Mouse (Mus musculus): ENCODE measurements at regions not wholly inside any gene's neighbourhood (a gene's known extent, or its start where the extent isn't known, plus 50 kb on each side); places are given as distances from the start of the nearest gene placed in this dataset.

DNA sequence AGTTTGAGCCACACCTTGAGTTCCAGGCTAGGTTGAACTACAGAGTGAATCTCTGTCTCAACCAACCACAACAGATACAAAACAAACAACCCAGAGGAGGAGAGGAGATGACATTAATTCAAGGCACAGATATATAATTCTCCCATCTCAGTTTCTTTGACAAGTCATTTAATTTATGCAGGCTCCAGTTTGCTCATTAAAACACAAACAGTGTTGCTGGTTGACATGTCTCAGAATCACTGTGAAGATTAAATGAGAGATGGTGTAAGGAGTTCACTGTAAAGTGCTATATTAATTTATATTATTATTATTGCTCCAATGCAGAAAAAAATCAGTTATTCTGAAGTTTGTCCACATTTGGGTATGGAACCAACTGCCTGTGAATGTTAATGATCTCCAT, 134.4 kb downstream of the Edem1 start:
- no peaks in the 10 kb centered on the region for H3K4me1 ChIP-seq (replicated peaks; ENCODE audit: control insufficient read depth, insufficient read depth, low read length)
- no peaks in the 10 kb centered on the region for H3K9me3 ChIP-seq (ENCODE audit: control insufficient read depth, low read length)
- no peak overlapping the region for H3K27ac ChIP-seq (ENCODE audit: low read depth, low read length)
- no peaks in the 10 kb centered on the region for H3K36me3 ChIP-seq (ENCODE audit: control insufficient read depth, insufficient read depth, low read length)
- no peak overlapping the region for H3K4me2 ChIP-seq (ENCODE audit: low read depth, low read length, severe bottlenecking)
- no peak for DNase-seq (ENCODE audit: low spot score)
- no peak for ATAC-seq (replicated peaks; ENCODE audit: low FRiP score)
- no peak overlapping the region for H3K4me3 ChIP-seq (ENCODE audit: low read depth, low read length)
- H3K9ac ChIP-seq (ENCODE audit: low read length), result no peak overlapping the region
- no peaks in the 10 kb centered on the region for H3K27me3 ChIP-seq (ENCODE audit: control insufficient read depth, insufficient read depth, low read length)

DNA sequence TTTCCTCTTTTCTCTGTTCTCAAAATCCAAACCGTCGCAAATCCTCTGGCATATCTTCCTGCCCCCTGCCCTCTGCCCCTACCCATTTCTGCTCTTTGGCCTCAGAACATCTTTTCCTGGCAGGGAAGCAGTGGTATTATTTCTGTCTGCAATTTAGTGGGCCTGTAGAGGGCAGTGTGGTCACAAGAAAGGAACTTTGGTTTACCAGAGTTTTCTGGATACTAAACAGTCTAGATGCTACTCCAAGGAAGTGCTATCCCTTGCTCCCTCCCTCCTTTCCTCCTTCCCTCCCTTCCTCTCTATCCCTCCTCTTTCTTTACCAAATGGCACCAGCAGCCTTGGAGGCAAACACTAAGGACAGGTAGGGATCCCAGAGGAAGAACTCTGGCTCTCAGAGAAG, 134.9 kb downstream of the Edem1 start:
- peak; percentile 57 for DNase-seq (ENCODE audit: low spot score)
- peak; percentile 58; the same call in 1 of the 2 replicates for ATAC-seq (replicated peaks; ENCODE audit: low FRiP score)
- Histone ChIP-seq H3K4me3 (ENCODE audit: low read depth, low read length) (no peak overlapping the region), H3K4me2 (ENCODE audit: low read depth, low read length, severe bottlenecking) (no peak overlapping the region), H3K27ac (ENCODE audit: low read depth, low read length) (no peak overlapping the region), H3K9ac (ENCODE audit: low read length) (no peak overlapping the region), H3K27me3 (ENCODE audit: control insufficient read depth, insufficient read depth, low read length) (no peaks in the 10 kb centered on the region), H3K4me1 (replicated peaks; ENCODE audit: control insufficient read depth, insufficient read depth, low read length) (no peaks in the 10 kb centered on the region), H3K36me3 (ENCODE audit: control insufficient read depth, insufficient read depth, low read length) (no peaks in the 10 kb centered on the region), H3K9me3 (ENCODE audit: control insufficient read depth, low read length) (no peaks in the 10 kb centered on the region)
- WGBS, result 14% methylated on average over 2 of the region's 2 CpGs

DNA sequence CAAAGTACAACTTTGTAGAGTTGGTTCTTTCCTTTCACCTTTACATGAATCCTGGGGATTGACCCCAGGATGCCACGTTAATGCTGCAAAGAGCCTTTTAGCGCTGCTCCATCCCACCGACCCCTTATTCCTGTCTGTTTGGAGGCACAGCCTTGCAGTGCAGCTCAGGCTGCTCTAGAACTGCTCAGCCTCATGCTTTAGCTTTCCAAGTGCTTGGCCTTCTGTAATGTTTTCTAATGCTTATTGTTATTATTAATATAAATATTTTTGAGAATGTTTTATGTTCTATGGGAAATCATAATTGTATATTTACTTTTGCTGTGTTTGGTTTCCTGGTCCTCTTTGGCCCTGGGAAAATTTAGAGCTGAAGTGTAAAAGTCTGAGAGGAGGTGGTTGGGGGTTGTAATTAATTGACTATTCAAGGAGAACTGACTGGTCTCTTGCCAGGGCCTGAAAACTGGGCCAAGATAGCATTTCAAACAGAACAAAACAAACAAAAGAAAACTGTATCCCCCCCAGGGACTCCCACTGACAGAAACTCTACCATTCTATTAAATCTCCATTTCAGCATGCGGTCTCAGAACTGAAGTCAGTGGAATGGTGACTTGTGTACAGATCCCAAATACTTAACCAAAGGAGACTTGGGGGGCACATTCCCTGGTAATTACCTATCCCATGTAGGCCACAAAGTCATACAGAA, 141.2 kb downstream of the Edem1 start:
- Histone ChIP-seq H3K4me1 (replicated peaks; ENCODE audit: control insufficient read depth, insufficient read depth, low read length) (no peaks in the 10 kb centered on the region), H3K9me3 (ENCODE audit: control insufficient read depth, low read length) (no peaks in the 10 kb centered on the region), H3K4me3 (ENCODE audit: low read depth, low read length) (no peak overlapping the region), H3K36me3 (ENCODE audit: control insufficient read depth, insufficient read depth, low read length) (no peaks in the 10 kb centered on the region), H3K27me3 (ENCODE audit: control insufficient read depth, insufficient read depth, low read length) (no peaks in the 10 kb centered on the region), H3K4me2 (ENCODE audit: low read depth, low read length, severe bottlenecking) (no peak overlapping the region), H3K9ac (ENCODE audit: low read length) (no peak overlapping the region), H3K27ac (ENCODE audit: low read depth, low read length) (no peak overlapping the region)
- ATAC-seq (replicated peaks; ENCODE audit: low FRiP score) (no peak), DNase-seq (ENCODE audit: low spot score) (no peak)
- 57% methylated on average over 4 of the region's 4 CpGs for WGBS

DNA sequence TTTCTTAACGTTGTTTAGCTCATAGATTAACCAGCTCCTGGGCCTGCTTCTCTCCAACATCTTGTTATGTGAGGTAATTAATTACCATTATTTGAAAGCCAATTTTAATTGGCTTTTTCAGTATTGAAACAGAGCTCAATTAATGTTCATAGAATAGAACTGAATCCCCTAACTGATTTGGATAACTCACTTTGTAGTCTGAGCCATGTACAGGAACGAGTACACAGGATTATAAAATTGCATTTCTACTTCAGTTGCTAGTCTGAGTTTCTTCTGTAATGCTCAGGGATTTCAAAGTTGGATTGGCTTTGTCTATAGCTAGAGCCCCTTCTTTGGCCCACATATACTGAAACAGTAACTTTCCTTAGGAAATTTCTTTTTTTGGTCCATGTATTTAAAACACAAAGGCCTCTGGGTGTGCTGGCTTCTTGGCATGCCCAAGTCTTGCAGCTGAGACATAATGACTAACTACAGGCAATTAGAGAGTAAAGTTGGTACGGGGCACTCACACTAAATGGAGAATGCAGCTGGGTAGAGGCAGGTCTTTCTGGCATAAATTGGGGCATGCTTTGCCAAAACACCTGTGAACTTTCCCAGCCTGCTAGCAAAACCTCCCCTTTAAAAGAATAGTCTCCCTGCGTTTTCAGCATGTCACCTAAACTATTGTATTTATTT, 143.1 kb downstream of the Edem1 start:
- Histone ChIP-seq H3K4me3 (ENCODE audit: low read depth, low read length) (no peak overlapping the region), H3K27ac (ENCODE audit: low read depth, low read length) (no peak overlapping the region), H3K36me3 (ENCODE audit: control insufficient read depth, insufficient read depth, low read length) (no peaks in the 10 kb centered on the region), H3K9ac (ENCODE audit: low read length) (no peak overlapping the region), H3K9me3 (ENCODE audit: control insufficient read depth, low read length) (no peaks in the 10 kb centered on the region), H3K27me3 (ENCODE audit: control insufficient read depth, insufficient read depth, low read length) (no peaks in the 10 kb centered on the region), H3K4me2 (ENCODE audit: low read depth, low read length, severe bottlenecking) (no peak overlapping the region), H3K4me1 (replicated peaks; ENCODE audit: control insufficient read depth, insufficient read depth, low read length) (no peaks in the 10 kb centered on the region)
- ATAC-seq (replicated peaks; ENCODE audit: low FRiP score), result peak; percentile 57; the same call in 1 of the 2 replicates
- DNase-seq (ENCODE audit: low spot score), result no peak
- 59% methylated on average over 4 of the region's 4 CpGs for WGBS

DNA sequence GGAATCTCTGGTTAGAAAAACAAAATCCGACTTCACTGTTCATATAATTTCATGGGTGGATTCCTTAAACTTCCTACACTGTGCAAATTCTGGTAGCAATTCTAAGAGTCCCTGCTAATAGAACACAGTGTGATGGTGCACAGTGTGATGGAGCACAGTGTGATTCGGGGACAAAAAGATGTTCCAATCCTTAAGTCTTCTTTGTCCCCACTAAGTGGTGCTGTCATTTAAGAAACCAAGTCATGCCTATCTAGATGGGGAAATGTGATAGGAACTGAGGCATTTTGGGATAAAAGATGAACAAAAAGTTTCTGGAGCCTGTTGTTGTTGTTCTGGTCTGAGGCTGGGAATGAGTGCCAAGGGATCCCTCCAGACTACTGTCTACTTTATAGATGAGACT, 145.3 kb downstream of the Edem1 start:
- Histone ChIP-seq H3K4me1 (replicated peaks; ENCODE audit: control insufficient read depth, insufficient read depth, low read length) (no peaks in the 10 kb centered on the region), H3K4me2 (ENCODE audit: low read depth, low read length, severe bottlenecking) (no peak overlapping the region), H3K4me3 (ENCODE audit: low read depth, low read length) (no peak overlapping the region), H3K9me3 (ENCODE audit: control insufficient read depth, low read length) (no peaks in the 10 kb centered on the region), H3K27me3 (ENCODE audit: control insufficient read depth, insufficient read depth, low read length) (no peaks in the 10 kb centered on the region), H3K27ac (ENCODE audit: low read depth, low read length) (no peak overlapping the region), H3K36me3 (ENCODE audit: control insufficient read depth, insufficient read depth, low read length) (no peaks in the 10 kb centered on the region), H3K9ac (ENCODE audit: low read length) (no peak overlapping the region)
- no peak for DNase-seq (ENCODE audit: low spot score)
- ATAC-seq (replicated peaks; ENCODE audit: low FRiP score), result no peak
- 92% methylated on average over 2 of the region's 2 CpGs for WGBS

DNA sequence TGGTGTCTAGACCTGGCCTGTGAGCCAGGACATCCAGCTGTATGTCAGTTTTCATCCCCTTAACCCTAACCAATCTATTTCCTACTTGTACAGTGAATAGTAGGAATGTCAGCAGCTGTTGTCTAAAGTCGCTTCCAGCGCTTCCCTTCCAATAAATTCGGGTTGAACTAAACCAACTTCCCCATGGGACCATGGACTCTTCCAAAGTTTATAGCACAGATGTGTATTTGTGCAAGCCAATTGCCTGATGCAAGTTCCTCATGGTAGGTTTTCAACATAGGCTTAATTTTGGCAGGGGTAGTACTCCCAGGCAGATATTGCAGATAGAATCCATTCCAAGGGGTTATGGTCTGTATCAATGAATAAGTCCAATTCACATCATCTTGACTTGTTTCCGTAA, 161.1 kb downstream of the Edem1 start:
- Histone ChIP-seq H3K27me3 (ENCODE audit: control insufficient read depth, insufficient read depth, low read length) (no peaks in the 10 kb centered on the region), H3K4me2 (ENCODE audit: low read depth, low read length, severe bottlenecking) (no peak overlapping the region), H3K36me3 (ENCODE audit: control insufficient read depth, insufficient read depth, low read length) (no peaks in the 10 kb centered on the region), H3K9ac (ENCODE audit: low read length) (no peak overlapping the region), H3K27ac (ENCODE audit: low read depth, low read length) (no peak overlapping the region), H3K9me3 (ENCODE audit: control insufficient read depth, low read length) (no peaks in the 10 kb centered on the region), H3K4me1 (replicated peaks; ENCODE audit: control insufficient read depth, insufficient read depth, low read length) (no peaks in the 10 kb centered on the region), H3K4me3 (ENCODE audit: low read depth, low read length) (no peak overlapping the region)
- DNase-seq (ENCODE audit: low spot score) (no peak), ATAC-seq (replicated peaks; ENCODE audit: low FRiP score) (no peak)
- 92% methylated on average over 4 of the region's 4 CpGs for WGBS

DNA sequence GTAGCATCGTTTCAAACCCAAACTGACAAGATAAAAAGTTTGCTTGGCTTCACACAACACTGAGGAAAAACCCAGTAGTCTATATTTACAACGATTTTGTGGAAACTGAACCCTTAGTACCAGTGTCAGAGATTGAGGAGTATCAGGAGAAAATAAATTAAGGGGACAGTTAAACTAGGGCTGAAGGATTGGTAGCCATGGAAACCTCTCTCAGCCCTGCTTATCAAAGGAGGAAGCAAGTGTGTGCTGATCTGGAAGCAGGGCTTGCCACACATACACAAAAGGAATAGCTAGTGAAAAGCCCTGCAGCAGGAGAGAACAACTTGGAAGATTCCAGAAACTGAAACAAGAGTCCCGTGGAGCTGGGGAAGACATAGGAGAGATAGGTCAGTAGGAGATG, 165.3 kb downstream of the Edem1 start:
- Histone ChIP-seq H3K9me3 (ENCODE audit: control insufficient read depth, low read length) (no peaks in the 10 kb centered on the region), H3K4me2 (ENCODE audit: low read depth, low read length, severe bottlenecking) (no peak overlapping the region), H3K4me1 (replicated peaks; ENCODE audit: control insufficient read depth, insufficient read depth, low read length) (no peaks in the 10 kb centered on the region), H3K27ac (ENCODE audit: low read depth, low read length) (no peak overlapping the region), H3K9ac (ENCODE audit: low read length) (no peak overlapping the region), H3K4me3 (ENCODE audit: low read depth, low read length) (no peak overlapping the region), H3K27me3 (ENCODE audit: control insufficient read depth, insufficient read depth, low read length) (no peaks in the 10 kb centered on the region), H3K36me3 (ENCODE audit: control insufficient read depth, insufficient read depth, low read length) (no peaks in the 10 kb centered on the region)
- 58% methylated on average over 3 of the region's 3 CpGs for WGBS
- ATAC-seq (replicated peaks; ENCODE audit: low FRiP score), result no peak
- no peak for DNase-seq (ENCODE audit: low spot score)

DNA sequence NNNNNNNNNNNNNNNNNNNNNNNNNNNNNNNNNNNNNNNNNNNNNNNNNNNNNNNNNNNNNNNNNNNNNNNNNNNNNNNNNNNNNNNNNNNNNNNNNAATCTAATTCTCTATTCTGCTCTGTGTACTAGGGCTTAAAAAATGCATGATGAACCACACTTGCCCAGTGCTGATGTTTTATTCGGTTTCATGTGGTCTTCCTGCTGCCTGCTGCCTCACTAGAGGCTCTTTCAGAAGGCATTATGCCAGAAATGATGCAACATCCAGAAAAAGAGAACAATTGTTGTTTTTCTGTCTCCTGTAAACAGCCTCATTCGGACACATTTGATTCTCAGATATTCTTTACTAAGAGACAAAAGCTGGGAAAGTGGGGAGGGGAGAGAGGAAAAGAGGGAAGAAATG, 176.0 kb downstream of the Edem1 start:
- no peaks in the 10 kb centered on the region for H3K36me3 ChIP-seq (ENCODE audit: control insufficient read depth, insufficient read depth, low read length)
- no peaks in the 10 kb centered on the region; the same call in 1 of the 2 replicates for H3K4me1 ChIP-seq (replicated peaks; ENCODE audit: control insufficient read depth, insufficient read depth, low read length)
- H3K9ac ChIP-seq (ENCODE audit: low read length), result no peak overlapping the region
- no peak overlapping the region for H3K4me2 ChIP-seq (ENCODE audit: low read depth, low read length, severe bottlenecking)
- H3K4me3 ChIP-seq (ENCODE audit: low read depth, low read length), result no peak overlapping the region
- H3K27ac ChIP-seq (ENCODE audit: low read depth, low read length), result no peak overlapping the region
- DNase-seq (ENCODE audit: low spot score) (no peak), ATAC-seq (replicated peaks; ENCODE audit: low FRiP score) (no peak)
- WGBS, result 75% methylated on average over 2 of the region's 2 CpGs
- H3K27me3 ChIP-seq (ENCODE audit: control insufficient read depth, insufficient read depth, low read length), result no peaks in the 10 kb centered on the region
- no peaks in the 10 kb centered on the region for H3K9me3 ChIP-seq (ENCODE audit: control insufficient read depth, low read length)

DNA sequence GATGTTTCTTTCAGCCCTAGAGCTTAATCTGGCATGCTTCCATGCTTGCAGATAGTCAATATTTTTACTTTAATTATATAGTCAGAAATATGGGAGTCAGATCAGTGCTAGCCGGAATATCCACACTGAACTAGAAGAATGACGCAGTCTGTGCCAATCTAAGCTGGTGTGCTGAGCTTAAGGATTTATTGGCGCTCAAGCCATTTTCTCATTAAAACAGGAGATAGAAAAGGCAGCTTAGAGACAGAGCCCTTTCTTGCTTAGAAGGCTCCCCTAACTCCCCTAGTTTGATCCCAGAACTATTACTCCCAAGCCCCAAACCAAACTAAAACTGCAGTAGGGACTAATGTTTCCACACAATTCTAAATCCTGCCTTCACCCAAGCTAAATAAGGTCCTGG, 180.9 kb downstream of the Edem1 start:
- Histone ChIP-seq H3K27ac (ENCODE audit: low read depth, low read length) (peak overlapping the region; percentile 42; the same call in 1 of the 2 replicates), H3K4me2 (ENCODE audit: low read depth, low read length, severe bottlenecking) (no peak overlapping the region), H3K4me3 (ENCODE audit: low read depth, low read length) (no peak overlapping the region), H3K4me1 (replicated peaks; ENCODE audit: control insufficient read depth, insufficient read depth, low read length) (peaks cover 2% of the 10 kb centered on the region; the same call in 1 of the 2 replicates), H3K36me3 (ENCODE audit: control insufficient read depth, insufficient read depth, low read length) (no peaks in the 10 kb centered on the region), H3K9ac (ENCODE audit: low read length) (no peak overlapping the region), H3K27me3 (ENCODE audit: control insufficient read depth, insufficient read depth, low read length) (no peaks in the 10 kb centered on the region), H3K9me3 (ENCODE audit: control insufficient read depth, low read length) (no peaks in the 10 kb centered on the region; the same call in 1 of the 2 replicates)
- ATAC-seq (replicated peaks; ENCODE audit: low FRiP score) (peak; percentile 51), DNase-seq (ENCODE audit: low spot score) (no peak)
- WGBS, result 58% methylated on average over 3 of the region's 3 CpGs
